Mouse (Mus musculus): Measurements from ENCODE around the gene Rasal2. TPM values are rescaled to one million over a fixed set of nuclear protein-coding genes. Genes with fewer than 3 reads are reported as not detected.

Gene Rasal2
- total and polyA plus RNA-seq, 3 experiments: 1.5 to 2.6 (median 1.7) TPM

GRCm38 (mm10) chr1:157449532-157449931 is 37.1 kb upstream of the Rasal2 start:
- no peak for DNase-seq (ENCODE audit: extremely low read depth)
- dilution Hi-C loops (cut with MboI; ENCODE audit: extremely low pct_ligation_motif_present, extremely low pct_unique_long_range_greater_than_20kb, low sequenced_read_pairs) (no loop called here), in situ Hi-C loops (cut with MboI; ENCODE audit: low pct_ligation_motif_present, low pct_unique_long_range_greater_than_20kb, low sequenced_read_pairs) (loop anchor here (10.0 kb wide), 1 partner anchor 365 kb away; no protein-coding TSS in a partner anchor)
- Histone ChIP-seq H3K36me3 (replicated peaks in 1 of 2; ENCODE audit: control insufficient read depth in 1 of 2, insufficient read depth in 1 of 2, low read length in 1 of 2) (no peaks in the 10 kb centered on the region), H3K4me3 (replicated peaks in 1 of 3; ENCODE audit: low read depth in 2 of 3, low read length in 2 of 3, poor library complexity in 1 of 3) (no peak overlapping the region), H3K79me2 (replicated peaks; ENCODE audit: control insufficient read depth, extremely low read depth, insufficient read depth, poor library complexity, severe bottlenecking) (no peaks in the 10 kb centered on the region), H3K9ac (ENCODE audit: insufficient read depth, low read depth) (no peak overlapping the region), H3K4me2 (ENCODE audit: insufficient read depth, low read depth, poor library complexity, severe bottlenecking) (no peak overlapping the region), H3K27me3 (replicated peaks) (no peaks in the 10 kb centered on the region), H3K4me1 (ENCODE audit: control insufficient read depth in 1 of 2, insufficient read depth in 2 of 2) (peaks cover 4 to 42% of the 10 kb centered on the region in 2 experiments; a peak in 3 of 4 replicates), H3K27ac (ENCODE audit: insufficient read depth, low read depth) (no peak overlapping the region), H3K9me3 (replicated peaks; ENCODE audit: low read length) (no peaks in the 10 kb centered on the region)
- TF ChIP-seq ZNF384 (IDR thresholded peaks at IDR 0.05; ENCODE audit: low read depth, low read length): no peak
- no peak for TF ChIP-seq SIN3A (IDR thresholded peaks at IDR 0.05; ENCODE audit: low read length)
- TF ChIP-seq E2F4 (IDR thresholded peaks at IDR 0.05; ENCODE audit: insufficient replicate concordance, low read depth, low read length): no peak
- no peak for TF ChIP-seq PAX5 (IDR thresholded peaks at IDR 0.05; ENCODE audit: low read length)
- TF ChIP-seq EP300 (IDR thresholded peaks at IDR 0.05; ENCODE audit: low read length): no peak
- TF ChIP-seq MAFK (IDR thresholded peaks at IDR 0.05; ENCODE audit: insufficient replicate concordance, low read length): no peak
- TF ChIP-seq RCOR1 (conservative IDR thresholded peaks at IDR 0.05; ENCODE audit: low read depth, low read length): no peak
- TF ChIP-seq ZKSCAN1 (IDR thresholded peaks at IDR 0.05; ENCODE audit: borderline replicate concordance, low read depth, low read length): no peak
- TF ChIP-seq UBTF (IDR thresholded peaks at IDR 0.05; ENCODE audit: low read depth, low read length): no peak
- no peak for TF ChIP-seq MEF2A (IDR thresholded peaks at IDR 0.05; ENCODE audit: borderline replicate concordance, low read depth, low read length)
- TF ChIP-seq GABPA (IDR thresholded peaks at IDR 0.05; ENCODE audit: insufficient replicate concordance, low read depth, low read length): no peak
- no peak for TF ChIP-seq POLR2A (IDR thresholded peaks at IDR 0.05; ENCODE audit: low read depth, low read length)
- no peak for TF ChIP-seq TCF12 (IDR thresholded peaks at IDR 0.05; ENCODE audit: low read depth, low read length)
- TF ChIP-seq MYC (IDR thresholded peaks at IDR 0.05; ENCODE audit: low read depth, low read length): no peak
- TF ChIP-seq POLR2AphosphoS2 (IDR thresholded peaks at IDR 0.05; ENCODE audit: low read depth, low read length): no peak
- TF ChIP-seq KAT2A (IDR thresholded peaks at IDR 0.05; ENCODE audit: insufficient replicate concordance, low read length): no peak
- no peak for TF ChIP-seq USF2 (conservative IDR thresholded peaks at IDR 0.05; ENCODE audit: low read depth, low read length)
- TF ChIP-seq CHD1 (IDR thresholded peaks at IDR 0.05; ENCODE audit: low read depth, low read length): no peak

- no peak overlapping the region for H3K27ac ChIP-seq (ENCODE audit: insufficient read depth, low read depth)
- dilution Hi-C loops (cut with MboI; ENCODE audit: extremely low pct_ligation_motif_present, extremely low pct_unique_long_range_greater_than_20kb, low sequenced_read_pairs): no loop called here
- in situ Hi-C loops (cut with MboI; ENCODE audit: low pct_ligation_motif_present, low pct_unique_long_range_greater_than_20kb, low sequenced_read_pairs): loop anchor here (10.0 kb wide), 1 partner anchor 364 kb away; no protein-coding TSS in a partner anchor
- no peak overlapping the region for H3K4me2 ChIP-seq (ENCODE audit: insufficient read depth, low read depth, poor library complexity, severe bottlenecking)
- TF ChIP-seq NELFE (IDR thresholded peaks at IDR 0.05; ENCODE audit: low read depth, low read length) (no peak), BHLHE40 (IDR thresholded peaks at IDR 0.05; ENCODE audit: low read depth, low read length) (no peak), CHD1 (IDR thresholded peaks at IDR 0.05; ENCODE audit: low read depth, low read length) (no peak), POLR2A (IDR thresholded peaks at IDR 0.05; ENCODE audit: low read depth, low read length) (no peak), ZMIZ1 (IDR thresholded peaks at IDR 0.05; ENCODE audit: low read depth, low read length) (no peak), KAT2A (IDR thresholded peaks at IDR 0.05; ENCODE audit: insufficient replicate concordance, low read length) (no peak), ELF1 (IDR thresholded peaks at IDR 0.05; ENCODE audit: low read depth, low read length) (no peak), POLR2AphosphoS2 (IDR thresholded peaks at IDR 0.05; ENCODE audit: low read depth, low read length) (no peak), ZKSCAN1 (IDR thresholded peaks at IDR 0.05; ENCODE audit: borderline replicate concordance, low read depth, low read length) (no peak), MXI1 (IDR thresholded peaks at IDR 0.05; ENCODE audit: low read depth, low read length) (no peak), SMC3 (IDR thresholded peaks at IDR 0.05; ENCODE audit: low read depth, low read length) (no peak), E2F4 (IDR thresholded peaks at IDR 0.05; ENCODE audit: insufficient replicate concordance, low read depth, low read length) (no peak), CHD2 (IDR thresholded peaks at IDR 0.05; ENCODE audit: low read length) (no peak)
- no peaks in the 10 kb centered on the region for H3K27me3 ChIP-seq (replicated peaks)
- H3K4me3 ChIP-seq (replicated peaks in 1 of 3; ENCODE audit: low read depth in 2 of 3, low read length in 2 of 3, poor library complexity in 1 of 3): no peak overlapping the region
- H3K9me3 ChIP-seq (replicated peaks; ENCODE audit: low read length): no peaks in the 10 kb centered on the region
- peaks cover 4 to 47% of the 10 kb centered on the region in 2 experiments; a peak in 3 of 4 replicates for H3K4me1 ChIP-seq (ENCODE audit: control insufficient read depth in 1 of 2, insufficient read depth in 2 of 2)
- H3K36me3 ChIP-seq (replicated peaks in 1 of 2; ENCODE audit: control insufficient read depth in 1 of 2, insufficient read depth in 1 of 2, low read length in 1 of 2): no peaks in the 10 kb centered on the region
- no peaks in the 10 kb centered on the region for H3K79me2 ChIP-seq (replicated peaks; ENCODE audit: control insufficient read depth, extremely low read depth, insufficient read depth, poor library complexity, severe bottlenecking)
- no peak overlapping the region for H3K9ac ChIP-seq (ENCODE audit: insufficient read depth, low read depth)
- no peak for DNase-seq (ENCODE audit: extremely low read depth)
Observed at GRCm38 (mm10) chr1:157448805-157449188, 36.4 kb upstream of the Rasal2 start.

All from CH12.LX (cell line).